Mouse (Mus musculus) small intestine, adult 2 months (tissue): ENCODE measurements around the gene D8Ertd738e. TPM values are rescaled to one million over a fixed set of nuclear protein-coding genes. Genes with fewer than 3 reads are reported as not detected.
A peak's percentile ranks its signal among the peaks of the same experiment; 100 is the strongest.

Experiments
- H3K27ac ChIP-seq: fragments of 200-500 bp; 2 replicates; pipeline ENCODE4 v1.5.1; 2012; ENCODE audit warnings: low read depth, low read length, control low read depth, inconsistent platforms; ENCODE audit not compliant: insufficient read depth
- H3K27me3 ChIP-seq: fragments of 200-500 bp; 2 replicates; pipeline ENCODE4 v1.6.1; 2012; ENCODE audit warnings: mild to moderate bottlenecking, moderate library complexity, low read length, inconsistent platforms; ENCODE audit not compliant: control insufficient read depth, insufficient read depth
- H3K36me3 ChIP-seq: fragments of 200-500 bp; 2 replicates; pipeline ENCODE4 v1.6.1; 2012; ENCODE audit warnings: mild to moderate bottlenecking, low read length, control low read depth, inconsistent platforms; ENCODE audit not compliant: control insufficient read depth, insufficient read depth
- H3K4me1 ChIP-seq: fragments of 200-500 bp; 2 replicates; pipeline ENCODE4 v1.6.1; 2012; ENCODE audit warnings: low read length, inconsistent platforms, mixed read lengths; ENCODE audit not compliant: control insufficient read depth, insufficient read depth, insufficient read length
- H3K4me3 ChIP-seq: fragments of 200-500 bp; 2 replicates; pipeline ENCODE4 v1.5.1; 2012; ENCODE audit warnings: low read depth, mild to moderate bottlenecking, control low read depth, inconsistent platforms, low read length, moderate library complexity
- CTCF ChIP-seq: fragments of 200-500 bp; IDR thresholded peaks from 2 replicates; pipeline ENCODE4 v1.5.1; 2012; ENCODE audit warnings: low read depth, mild to moderate bottlenecking, control low read depth, inconsistent platforms, low read length, moderate library complexity, mixed read lengths; ENCODE audit not compliant: insufficient replicate concordance, insufficient read length; ENCODE audit errors: extremely low read depth
- POLR2A ChIP-seq: fragments of 200-500 bp; IDR thresholded peaks from 2 replicates; pipeline ENCODE4 v1.6.1; 2012; ENCODE audit warnings: low read depth, mild to moderate bottlenecking, control low read depth, inconsistent platforms, low read length, moderate library complexity
- WGBS: fragments of 180-500 bp; shearing (Covaris S2); methylation state at CpG from one replicate; pipeline ENCODE4 v1.1.7; 2018; 5-methylcytosine and 5-hydroxymethylcytosine counted together
- polyA plus RNA-seq: library from polyadenylated mRNA; depleted of rRNA; stranded (reverse); fragments of >200 nt; gene quantifications from 2 replicates; pipeline ENCODE4 v1.2.3, GENCODE M21; 2012

The D8Ertd738e gene
- polyA plus RNA-seq, 1 experiment = 63.5 TPM

DNA sequence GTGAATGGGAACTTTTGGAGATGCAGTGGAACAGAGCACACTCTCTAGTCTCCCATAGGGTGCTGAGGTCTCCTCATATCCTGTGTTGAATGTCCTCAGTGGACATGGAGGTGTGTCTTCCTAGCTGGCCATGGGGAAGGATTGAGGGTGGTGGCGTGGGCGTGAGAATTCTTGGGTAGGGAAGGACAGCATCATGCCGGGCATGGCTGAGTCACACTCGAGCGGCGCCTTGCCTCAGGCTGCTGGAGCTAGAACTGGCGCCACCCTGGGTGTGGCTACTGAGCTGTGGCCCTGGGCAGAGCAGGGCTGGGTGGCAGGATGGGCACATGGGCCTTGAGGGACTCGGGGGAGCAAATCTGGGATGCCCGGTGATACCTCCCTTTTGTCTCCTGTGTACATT is 47.1 kb downstream of the D8Ertd738e start:
- 47% methylated on average over 9 of the region's 9 CpGs for WGBS
- Histone ChIP-seq H3K4me1 (peaks cover 28% of the 10 kb centered on the region), H3K27ac (peak overlapping the region; percentile 97)

DNA sequence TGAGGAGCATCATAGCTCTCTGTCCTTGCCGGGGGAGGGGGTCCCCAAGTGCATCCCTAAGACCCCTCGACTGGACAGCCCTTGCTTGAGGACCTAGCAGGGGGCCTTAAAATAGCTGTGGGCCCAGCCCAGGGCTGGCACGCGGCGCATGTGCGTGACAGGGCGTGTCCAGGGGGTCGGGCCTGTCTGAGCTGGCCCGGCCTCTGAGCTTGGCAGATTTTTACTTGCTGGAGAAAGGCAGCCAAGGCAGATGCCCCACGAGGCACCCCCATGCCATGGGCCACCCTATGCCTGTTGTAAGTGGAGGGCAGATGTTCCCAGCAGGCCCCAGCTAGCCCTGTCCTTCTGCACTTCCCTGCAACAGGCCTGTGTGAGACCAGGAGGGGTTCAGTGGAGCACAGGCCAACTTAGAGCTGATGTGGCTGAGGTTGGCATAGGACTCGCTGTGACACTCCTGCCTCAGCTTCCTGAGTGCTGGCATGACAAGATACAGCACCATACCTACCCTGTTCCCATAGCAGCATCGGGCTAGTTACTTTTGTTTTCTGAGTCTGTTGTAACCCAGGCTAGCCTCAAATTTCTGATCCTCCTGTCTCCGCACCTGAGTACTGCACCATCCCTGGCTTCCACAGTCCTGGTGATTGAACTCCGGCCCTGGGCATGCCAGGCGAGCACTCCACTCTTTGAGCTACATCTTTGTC is 47.8 kb downstream of the D8Ertd738e start:
- Histone ChIP-seq H3K27ac (peak overlapping the region; percentile 97), H3K4me3 (peak overlapping the region; percentile 94), H3K27me3 (no peaks in the 10 kb centered on the region), H3K4me1 (peaks cover 28% of the 10 kb centered on the region), H3K36me3 (peaks cover under 1% of the 10 kb centered on the region; the same call in 1 of the 2 replicates)
- no peak for TF ChIP-seq CTCF
- TF ChIP-seq POLR2A = peak; percentile 33; the same call in 1 of the 2 replicates
- WGBS = 42% methylated on average over 15 of the region's 15 CpGs

More for the DNA sequence above, 47.1 kb downstream of the D8Ertd738e start:
- peaks cover 1% of the 10 kb centered on the region; the same call in 1 of the 2 replicates for H3K36me3 ChIP-seq
- peak overlapping the region; percentile 94 for H3K4me3 ChIP-seq
- TF ChIP-seq CTCF = no peak
- TF ChIP-seq POLR2A = no peak
- H3K27me3 ChIP-seq = no peaks in the 10 kb centered on the region

DNA sequence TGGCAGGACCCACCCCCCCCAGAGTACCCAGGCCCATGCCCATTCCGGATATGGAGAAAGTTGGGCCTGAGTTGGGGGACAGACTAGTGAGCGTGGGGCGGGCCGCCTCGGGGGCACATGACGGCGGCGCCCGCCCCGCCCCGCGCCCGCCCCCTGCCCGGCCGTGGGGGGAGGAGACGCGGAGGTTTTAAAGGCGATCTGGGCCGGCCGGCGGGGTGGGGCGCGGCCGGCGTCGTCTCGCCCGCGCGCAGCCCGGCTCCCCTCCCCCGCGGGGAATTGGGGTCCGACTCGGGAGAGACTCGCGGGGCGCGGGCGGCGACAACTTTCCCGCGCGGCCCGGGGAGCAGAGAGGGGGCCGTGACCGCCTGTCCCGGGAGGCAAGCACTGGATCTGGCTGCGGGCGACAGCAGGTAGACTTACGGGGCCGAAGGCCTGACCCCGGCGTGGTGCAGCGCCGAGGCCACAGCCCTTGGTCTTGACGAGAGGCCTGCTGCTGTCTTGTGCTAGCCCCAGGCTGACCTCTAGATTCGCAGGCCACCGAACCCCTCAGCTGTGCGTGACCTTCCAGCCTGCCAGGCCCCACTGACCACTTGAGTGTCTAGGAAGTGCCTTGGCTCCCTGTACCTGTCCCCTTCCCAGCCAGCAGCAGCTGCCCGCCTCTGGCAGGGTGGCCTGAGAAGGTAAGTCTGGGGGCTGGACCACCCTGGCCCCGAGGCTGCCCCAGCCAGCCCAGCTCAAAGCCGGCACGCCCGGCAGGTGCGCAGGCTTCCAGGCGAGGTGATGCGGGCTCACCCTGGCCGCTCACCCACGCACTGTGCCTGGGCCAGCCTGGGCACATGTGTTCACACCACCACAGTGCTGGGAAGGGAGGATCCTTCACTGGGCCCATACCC is 48.6 kb downstream of the D8Ertd738e start:
- peak overlapping the region; percentile 97 for H3K27ac ChIP-seq
- 2% methylated on average over 70 of the region's 70 CpGs for WGBS
- H3K4me1 ChIP-seq = peaks cover 28% of the 10 kb centered on the region
- no peaks in the 10 kb centered on the region for H3K27me3 ChIP-seq
- H3K36me3 ChIP-seq = no peaks in the 10 kb centered on the region
- peak overlapping the region; percentile 94 for H3K4me3 ChIP-seq
- TF ChIP-seq POLR2A (peak; percentile 94), CTCF (no peak)

DNA sequence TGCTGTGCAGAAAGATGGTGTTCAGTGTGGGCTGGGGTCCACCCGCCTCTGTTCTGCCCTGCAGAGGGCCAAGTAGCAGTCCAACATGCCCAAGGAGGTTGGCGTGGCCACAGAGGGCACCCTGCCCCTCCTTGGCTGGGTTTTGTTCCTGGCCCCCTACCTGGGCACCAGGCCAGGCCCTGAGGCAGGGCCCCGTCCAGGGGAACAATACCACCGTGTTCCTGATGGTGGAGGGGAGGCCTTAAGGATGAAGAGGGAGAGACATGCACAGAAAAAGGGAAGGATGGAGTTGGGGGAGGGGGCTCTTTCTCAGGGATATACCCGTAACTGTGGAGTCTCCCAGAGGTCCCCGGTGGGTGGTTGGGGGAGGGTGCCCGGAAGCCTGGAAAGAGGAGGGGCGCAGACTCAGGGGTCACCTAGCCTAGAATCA is 49.4 kb downstream of the D8Ertd738e start:
- H3K27me3 ChIP-seq = no peaks in the 10 kb centered on the region

DNA sequence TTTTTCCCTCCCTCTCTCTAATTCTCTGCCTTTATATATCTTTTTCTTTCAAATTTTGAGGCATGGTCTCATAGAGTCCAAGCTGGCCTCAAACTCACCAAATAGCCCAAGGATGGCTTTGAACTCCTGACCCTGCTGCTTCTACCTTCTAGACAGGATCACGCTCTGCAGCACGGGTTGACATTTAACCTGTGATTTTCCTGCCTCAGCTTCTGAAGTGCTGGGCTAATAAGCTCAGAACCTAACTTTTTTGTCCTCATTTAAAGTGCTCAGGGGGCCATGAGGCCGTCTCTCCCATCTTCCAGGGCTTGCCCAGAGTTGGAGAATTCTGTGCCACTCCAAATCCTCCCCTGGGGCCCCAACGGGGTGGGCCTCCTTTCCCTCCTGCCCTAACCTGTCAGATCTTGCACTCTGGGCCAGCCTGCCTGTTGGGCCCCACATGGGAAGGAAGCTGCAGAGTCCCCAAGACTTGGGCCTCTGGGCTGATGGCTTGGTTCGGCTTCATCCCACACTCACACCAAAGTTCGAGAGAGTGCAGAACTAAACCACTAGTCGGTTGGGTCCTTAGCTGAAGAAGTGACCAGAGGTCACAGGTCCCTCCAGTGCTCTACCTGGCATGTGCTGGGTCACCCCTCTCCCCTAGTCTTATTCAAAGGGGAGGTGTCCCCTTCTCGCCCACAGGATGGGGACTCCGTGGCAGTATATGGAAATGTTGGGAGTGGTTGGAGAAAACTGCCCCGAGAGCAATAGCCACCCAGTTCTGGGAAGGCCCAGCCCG is 50.0 kb downstream of the D8Ertd738e start:
- Histone ChIP-seq H3K27me3 (no peaks in the 10 kb centered on the region), H3K4me1 (peaks cover 28% of the 10 kb centered on the region), H3K27ac (no peak overlapping the region), H3K4me3 (no peak overlapping the region), H3K36me3 (no peaks in the 10 kb centered on the region)
- 67% methylated on average over 11 of the region's 11 CpGs for WGBS
- TF ChIP-seq CTCF (no peak), POLR2A (no peak)

More for the DNA sequence above, 49.4 kb downstream of the D8Ertd738e start:
- WGBS = 57% methylated on average over 8 of the region's 8 CpGs
- TF ChIP-seq CTCF = no peak
- no peak for TF ChIP-seq POLR2A
- Histone ChIP-seq H3K4me1 (peaks cover 28% of the 10 kb centered on the region), H3K4me3 (peak overlapping the region; percentile 94), H3K36me3 (no peaks in the 10 kb centered on the region), H3K27ac (0 out of 2 replicates have a peak overlapping the region, but pooled peaks have one; percentile 7)

DNA sequence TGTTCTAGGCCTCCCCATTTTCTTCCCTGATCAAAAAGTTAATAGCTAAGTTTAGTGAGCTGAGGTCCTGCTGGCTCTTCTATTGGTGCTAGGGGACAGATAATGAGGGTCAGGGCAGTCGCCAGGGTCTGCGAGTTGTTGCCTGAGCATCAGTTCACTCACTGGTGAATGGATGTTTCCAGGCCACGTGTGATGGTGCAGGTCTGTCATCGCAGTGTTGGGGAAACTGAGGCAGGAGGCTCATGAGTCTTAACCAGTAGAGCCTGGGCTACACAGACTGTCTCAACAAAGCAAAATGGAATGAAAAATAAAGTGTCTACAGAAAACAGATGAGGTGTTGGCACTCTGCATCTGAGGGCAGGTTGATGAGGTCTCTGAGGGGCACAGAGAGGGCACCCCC is 50.6 kb downstream of the D8Ertd738e start:
- Histone ChIP-seq H3K36me3 (no peaks in the 10 kb centered on the region), H3K4me3 (no peak overlapping the region), H3K27ac (peak overlapping the region; percentile 67), H3K4me1 (peaks cover 26% of the 10 kb centered on the region), H3K27me3 (no peaks in the 10 kb centered on the region)
- 59% methylated on average over 4 of the region's 4 CpGs for WGBS
- TF ChIP-seq POLR2A (no peak), CTCF (no peak)
